17 mouse cellular contexts compared by ENCODE assay signal in the genomic region with DNA sequence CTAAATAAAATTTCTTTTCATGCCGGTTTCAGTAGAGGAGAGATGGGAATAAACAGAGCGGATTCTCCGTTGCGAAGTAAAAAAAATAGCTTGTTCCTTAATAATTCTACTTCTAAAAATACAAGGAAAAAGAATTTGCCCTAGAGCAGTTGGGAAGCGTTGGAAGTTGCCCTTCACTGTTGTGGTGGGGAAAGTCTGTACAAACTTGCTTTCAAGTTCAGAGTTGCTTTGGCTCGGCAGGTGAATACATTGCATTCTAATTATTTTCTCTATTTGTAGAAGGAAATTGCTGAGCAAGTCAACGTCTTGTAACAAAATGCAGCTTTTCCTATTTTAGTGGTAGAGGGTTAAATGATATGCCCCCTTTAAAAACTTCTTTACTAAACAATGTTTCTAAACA. TPM values are rescaled to one million over a fixed set of nuclear protein-coding genes. Genes with fewer than 3 reads are reported as not detected.
DNase-seq lines count a peak whose midpoint lies in the region; ATAC-seq and TF ChIP-seq lines count a peak whose summit lies in the region.
"Had no signal": no experiment of that assay in that cellular context is flagged by ENCODE, and none has a peak within 500 bp of the region (broad histone marks: within the 10 kb centered on the region; RNA-seq: fewer than 3 reads in every experiment).

No protein-coding gene starts in this region.

- intact Hi-C loops in left cerebral cortex, postnatal 36 days (cut with DNase I) = loop anchor here (2.0 to 5.0 kb wide), 3 partner anchors 59 to 173 kb away; no protein-coding TSS in a partner anchor

- peak overlapping the region; percentile 94 for H3K27ac ChIP-seq in hindbrain, embryonic 13.5 days
- H3K27ac ChIP-seq in hindbrain, embryonic 11.5 days (ENCODE audit: low read depth, low read length) = no peak overlapping the region
- H3K27ac ChIP-seq in brown adipose tissue, adult 24 weeks (replicated peaks; ENCODE audit: low read depth, low read length) = 0 out of 2 replicates have a peak overlapping the region, but pooled peaks have one; percentile 56
- peak overlapping the region; percentile 73 for H3K27ac ChIP-seq in forebrain, embryonic 16.5 days (ENCODE audit: low read length)
- H3K27ac ChIP-seq in midbrain, postnatal 0 days (ENCODE audit: low read depth, low read length) = peak overlapping the region; percentile 86

- DNase-seq in hindbrain, embryonic 11.5 days (ENCODE audit: low spot score) = no peak
- peak; percentile 29 for DNase-seq in midbrain, postnatal 0 days (ENCODE audit: low spot score)
- no peak for DNase-seq in left cerebral cortex, postnatal 36 days (ENCODE audit: low spot score in 2 of 2)
- DNase-seq in embryo, embryonic 10.5 days (ENCODE audit: low spot score) = no peak
- DNase-seq: gastrocnemius, postnatal 36 days; kidney, postnatal 36 days; lung, postnatal 14 days; retina, postnatal 1 day; spleen, adult 18-20 months had no signal

- ATAC-seq in hindbrain, embryonic 13.5 days (ENCODE audit: low FRiP score) = no peak
- ATAC-seq in hindbrain, embryonic 11.5 days (ENCODE audit: low FRiP score) = no peak
- ATAC-seq in forebrain, embryonic 16.5 days = no peak
- ATAC-seq in midbrain, postnatal 0 days (ENCODE audit: low FRiP score) = no peak

- peaks cover 19% of the 10 kb centered on the region for H3K4me1 ChIP-seq in hindbrain, embryonic 13.5 days (replicated peaks)
- H3K4me1 ChIP-seq in hindbrain, embryonic 11.5 days (replicated peaks; ENCODE audit: control insufficient read depth, insufficient read depth, low read length) = no peaks in the 10 kb centered on the region
- H3K4me1 ChIP-seq in brown adipose tissue, adult 24 weeks (ENCODE audit: control insufficient read depth, insufficient read depth, insufficient read length, low read length) = no peaks in the 10 kb centered on the region
- H3K4me1 ChIP-seq in forebrain, embryonic 16.5 days (replicated peaks; ENCODE audit: control insufficient read depth, insufficient read depth, low read length) = peaks cover 11% of the 10 kb centered on the region
- H3K4me1 ChIP-seq in midbrain, postnatal 0 days (ENCODE audit: insufficient read depth, low read length) = no peaks in the 10 kb centered on the region

- H3K4me3 ChIP-seq in hindbrain, embryonic 13.5 days = peak overlapping the region; percentile 39
- H3K4me3 ChIP-seq in hindbrain, embryonic 11.5 days (ENCODE audit: low read depth, low read length) = no peak overlapping the region
- H3K4me3 ChIP-seq in brown adipose tissue, adult 24 weeks (ENCODE audit: insufficient read depth, low read depth, low read length) = peak overlapping the region; percentile 41
- peak overlapping the region; percentile 46 for H3K4me3 ChIP-seq in forebrain, embryonic 16.5 days (replicated peaks; ENCODE audit: low read length)
- peak overlapping the region; percentile 23 for H3K4me3 ChIP-seq in midbrain, postnatal 0 days (ENCODE audit: low read depth, low read length)

- no peak for TF ChIP-seq CTCF in midbrain, postnatal 0 days (IDR thresholded peaks at IDR 0.05)

- H3K9me3 ChIP-seq in hindbrain, embryonic 13.5 days = no peaks in the 10 kb centered on the region
- no peaks in the 10 kb centered on the region for H3K9me3 ChIP-seq in hindbrain, embryonic 11.5 days (ENCODE audit: control insufficient read depth, low read length)
- no peaks in the 10 kb centered on the region for H3K9me3 ChIP-seq in forebrain, embryonic 16.5 days (ENCODE audit: control insufficient read depth, low read length)
- H3K9me3 ChIP-seq in midbrain, postnatal 0 days (ENCODE audit: low read length) = no peaks in the 10 kb centered on the region

- peak overlapping the region; percentile 66 for H3K9ac ChIP-seq in hindbrain, embryonic 13.5 days
- no peak overlapping the region for H3K9ac ChIP-seq in hindbrain, embryonic 11.5 days (ENCODE audit: low read depth, low read length)
- H3K9ac ChIP-seq in forebrain, embryonic 16.5 days (replicated peaks; ENCODE audit: low read depth, low read length) = peak overlapping the region; percentile 63
- peak overlapping the region; percentile 36 for H3K9ac ChIP-seq in midbrain, postnatal 0 days (replicated peaks; ENCODE audit: low read length, poor library complexity, severe bottlenecking)

- 73% methylated on average over 7 of the region's 7 CpGs for WGBS in hindbrain, embryonic 13.5 days
- 87% methylated on average over 7 of the region's 7 CpGs for WGBS in hindbrain, embryonic 11.5 days
- 42% methylated on average over 7 of the region's 7 CpGs for WGBS in forebrain, embryonic 16.5 days
- 43% methylated on average over 7 of the region's 7 CpGs for WGBS in midbrain, postnatal 0 days

- H3K36me3 ChIP-seq in hindbrain, embryonic 13.5 days = peaks cover 9% of the 10 kb centered on the region; the same call in 1 of the 2 replicates
- H3K36me3 ChIP-seq in hindbrain, embryonic 11.5 days (ENCODE audit: control insufficient read depth, insufficient read depth, low read length) = 0 out of 2 replicates have a peak, but pooled peaks cover 3% of the 10 kb centered on the region
- no peaks in the 10 kb centered on the region; the same call in 1 of the 2 replicates for H3K36me3 ChIP-seq in forebrain, embryonic 16.5 days (ENCODE audit: control insufficient read depth, insufficient read depth)
- H3K36me3 ChIP-seq in midbrain, postnatal 0 days (ENCODE audit: insufficient read depth, low read length) = no peaks in the 10 kb centered on the region

- H3K27me3 ChIP-seq in hindbrain, embryonic 13.5 days = no peaks in the 10 kb centered on the region
- no peaks in the 10 kb centered on the region for H3K27me3 ChIP-seq in hindbrain, embryonic 11.5 days (ENCODE audit: control insufficient read depth, insufficient read depth, low read length)
- H3K27me3 ChIP-seq in forebrain, embryonic 16.5 days (replicated peaks; ENCODE audit: control insufficient read depth, insufficient read depth, low read length) = no peaks in the 10 kb centered on the region
- H3K27me3 ChIP-seq in midbrain, postnatal 0 days (ENCODE audit: insufficient read depth, low read length) = no peaks in the 10 kb centered on the region

- H3K4me2 ChIP-seq in hindbrain, embryonic 13.5 days = peak overlapping the region; percentile 50
- H3K4me2 ChIP-seq in hindbrain, embryonic 11.5 days (replicated peaks; ENCODE audit: low read depth, low read length) = no peak overlapping the region
- peak overlapping the region; percentile 49 for H3K4me2 ChIP-seq in forebrain, embryonic 16.5 days (ENCODE audit: low read length)
- H3K4me2 ChIP-seq in midbrain, postnatal 0 days (ENCODE audit: low read depth, low read length, poor library complexity, severe bottlenecking) = peak overlapping the region; percentile 49

RNA-seq across cellular contexts. Expression of a gene that starts 6.2 kb away (rescaled TPM):
- not detected in 2 replicates for polyA plus RNA-seq in hindbrain, embryonic 13.5 days (2015; fragmentation: Nextera tagmentation; extraction: Ambion mirVana)
- polyA plus RNA-seq in hindbrain, embryonic 11.5 days (2014; fragmentation: Nextera tagmentation; extraction: Ambion mirVana) = not detected in 2 replicates
- polyA plus RNA-seq in brown adipose tissue, adult 24 weeks (2012; ENCODE audit: insufficient read depth, insufficient read length, missing spikeins) = not detected in 2 replicates
- not detected in 2 replicates for polyA plus RNA-seq in forebrain, embryonic 16.5 days (2015; fragmentation: Nextera tagmentation; extraction: Ambion mirVana)
- total RNA-seq in midbrain, postnatal 0 days (2014; rRNA removed) = not detected in 2 replicates
- not detected in 2 replicates for polyA plus RNA-seq in midbrain, postnatal 0 days (2015; fragmentation: Nextera tagmentation; extraction: Ambion mirVana)
- not detected for total RNA-seq in left cerebral cortex, postnatal 36 days (2021)
- total RNA-seq: adrenal gland, adult 18-20 months; gastrocnemius, postnatal 36 days; liver, adult 2 months had no signal
- polyA plus RNA-seq: embryonic facial prominence, embryonic 11.5 days; heart, embryonic 14.5 days; intestine, embryonic 14.5 days; liver, adult 2 months had no signal
